Mouse (Mus musculus) forebrain, embryonic 15.5 days (tissue): ENCODE results near the gene Rassf3. TPM values are rescaled to one million over a fixed set of nuclear protein-coding genes. Genes with fewer than 3 reads are reported as not detected.
A peak's percentile ranks its signal among the peaks of the same experiment; 100 is the strongest.

Experiments
- ATAC-seq: fragments of 200-750 bp; cut with Nextera tagmentation; replicated peaks from 2 replicates; pipeline ENCODE4 v1.8.0; 2017; ENCODE audit warnings: mild to moderate bottlenecking, moderate TSS enrichment, moderate library complexity
- H3K27ac ChIP-seq: fragments of 300-500 bp; sonication (generic); replicated peaks from 2 replicates; pipeline ENCODE4 v1.5.1; 2015; ENCODE audit warnings: mild to moderate bottlenecking, inconsistent platforms
- H3K27me3 ChIP-seq: fragments of 300-500 bp; sonication (generic); 2 replicates; pipeline ENCODE4 v1.6.1; 2015; ENCODE audit warnings: inconsistent platforms
- H3K36me3 ChIP-seq: fragments of 300-500 bp; sonication (generic); 2 replicates; pipeline ENCODE4 v1.6.1; 2015; ENCODE audit warnings: mild to moderate bottlenecking, inconsistent platforms
- H3K4me1 ChIP-seq: fragments of 300-500 bp; sonication (generic); 2 replicates; pipeline ENCODE4 v1.6.1; 2015; ENCODE audit warnings: inconsistent platforms
- H3K4me2 ChIP-seq: fragments of 300-500 bp; sonication (generic); replicated peaks from 2 replicates; pipeline ENCODE4 v1.6.1; 2015; ENCODE audit warnings: mild to moderate bottlenecking, inconsistent platforms
- H3K4me3 ChIP-seq: fragments of 300-500 bp; sonication (generic); 2 replicates; pipeline ENCODE4 v1.5.1; 2015; ENCODE audit warnings: mild to moderate bottlenecking, inconsistent platforms
- H3K9ac ChIP-seq: fragments of 300-500 bp; sonication (generic); replicated peaks from 2 replicates; pipeline ENCODE4 v1.6.1; 2015; ENCODE audit warnings: mild to moderate bottlenecking, inconsistent platforms
- H3K9me3 ChIP-seq: fragments of 300-500 bp; sonication (generic); 2 replicates; pipeline ENCODE4 v1.6.1; 2016; ENCODE audit warnings: inconsistent platforms
- whole genome bisulfite sequencing: fragments of 180-500 bp; shearing (Covaris S2); methylation state at CpG from one replicate; pipeline ENCODE4 v1.1.7; 2015; ENCODE audit warnings: mixed read lengths; 5-methylcytosine and 5-hydroxymethylcytosine counted together
- polyA plus RNA-seq: library from polyadenylated mRNA; unstranded; fragments of >200 nt; fragmentation: Nextera tagmentation; extraction: Ambion mirVana; gene quantifications from 2 replicates; pipeline ENCODE4 v1.2.1, GENCODE M21; 2015

Gene Rassf3
- polyA plus RNA-seq, 1 experiment from 2014 or later = 4.2 TPM

DNA sequence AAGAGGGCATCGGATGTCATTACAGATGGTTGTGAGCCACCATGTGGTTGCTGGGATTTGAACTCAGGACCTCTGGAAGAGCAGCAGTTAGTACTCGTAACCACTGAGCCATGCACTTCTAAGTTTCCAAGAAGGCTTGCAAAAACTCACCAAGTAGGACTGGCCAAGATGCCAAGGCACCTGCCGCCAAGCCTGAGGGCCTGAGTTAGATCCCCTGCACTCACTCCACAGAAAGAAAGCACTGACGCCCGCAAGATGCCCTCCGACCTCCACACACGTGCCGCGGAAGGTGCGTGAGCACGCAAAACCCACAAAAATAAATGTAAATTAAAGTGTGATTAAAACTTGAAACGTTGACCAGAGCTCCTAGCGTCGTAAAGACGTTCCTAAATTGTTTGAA is 111.8 kb downstream of the Rassf3 start:
- ATAC-seq = peak; percentile 23; the same call in 1 of the 2 replicates
- Histone ChIP-seq H3K9ac (peak overlapping the region; percentile 87), H3K4me3 (peak overlapping the region; percentile 92), H3K4me1 (peaks cover 26% of the 10 kb centered on the region), H3K9me3 (no peaks in the 10 kb centered on the region), H3K4me2 (peak overlapping the region; percentile 63), H3K27ac (no peak overlapping the region), H3K27me3 (no peaks in the 10 kb centered on the region), H3K36me3 (no peaks in the 10 kb centered on the region)
- 31% methylated on average over 15 of the region's 15 CpGs for WGBS

DNA sequence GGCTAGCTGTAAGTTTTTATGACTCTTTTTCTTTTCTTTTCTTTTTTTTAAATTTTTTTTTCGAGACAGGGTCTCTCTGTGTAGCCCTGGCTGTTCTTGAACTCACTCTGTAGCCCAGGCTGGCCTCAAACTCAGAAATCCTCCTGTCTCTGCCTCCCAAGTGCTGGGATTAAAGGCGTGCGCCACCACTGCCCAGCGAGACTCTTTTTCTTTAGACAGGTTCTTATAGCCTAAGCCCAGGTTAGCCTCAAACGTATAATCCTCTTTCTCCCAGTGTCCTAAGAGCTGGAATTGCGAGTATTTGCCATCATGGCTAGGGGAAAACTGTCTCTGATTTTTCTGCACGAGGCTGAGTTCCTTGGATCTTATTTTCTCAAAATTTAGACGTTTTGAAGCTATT is 112.9 kb downstream of the Rassf3 start:
- 87% methylated on average over 8 of the region's 8 CpGs for WGBS
- Histone ChIP-seq H3K36me3 (no peaks in the 10 kb centered on the region), H3K4me1 (peaks cover 26% of the 10 kb centered on the region), H3K4me3 (no peak overlapping the region), H3K9me3 (no peaks in the 10 kb centered on the region), H3K27me3 (no peaks in the 10 kb centered on the region), H3K4me2 (no peak overlapping the region), H3K27ac (no peak overlapping the region), H3K9ac (no peak overlapping the region)
- no peak for ATAC-seq

DNA sequence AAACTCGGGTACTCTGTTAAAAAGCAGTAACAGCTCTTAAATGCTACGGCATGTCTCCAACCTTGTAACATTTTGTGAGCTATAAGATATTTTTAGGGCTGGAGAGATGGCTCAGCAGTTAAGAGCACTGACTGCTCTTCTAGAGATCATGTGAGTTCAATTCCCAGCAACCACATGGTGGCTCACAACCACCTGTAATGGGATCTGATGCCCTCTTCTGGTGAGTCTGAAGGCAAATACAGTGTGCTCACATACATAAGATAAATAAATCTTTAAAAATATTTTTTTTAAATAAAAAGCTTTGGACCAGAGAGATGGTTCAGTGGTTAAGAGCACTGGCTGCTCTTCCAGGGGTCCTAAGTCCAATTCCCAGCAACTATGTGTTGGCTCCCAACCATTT is 115.8 kb downstream of the Rassf3 start:
- Histone ChIP-seq H3K4me2 (no peak overlapping the region), H3K9me3 (no peaks in the 10 kb centered on the region), H3K4me1 (peaks cover 5% of the 10 kb centered on the region), H3K4me3 (no peak overlapping the region), H3K27me3 (no peaks in the 10 kb centered on the region), H3K9ac (no peak overlapping the region), H3K27ac (no peak overlapping the region), H3K36me3 (no peaks in the 10 kb centered on the region)
- ATAC-seq = no peak
- WGBS = 86% methylated on average over 2 of the region's 2 CpGs

Other genes with a start within 250 kb of the Rassf3 start
- gene Tbc1d30, start 125.1 kb downstream of the Rassf3 start, polyA plus RNA-seq = 8.5 and 9.1 TPM in 2 replicates
- 30.3 and 34.7 TPM in 2 replicates for gene Gns, start 111.3 kb downstream of the Rassf3 start, polyA plus RNA-seq
- gene Tbk1, start 110.4 kb upstream of the Rassf3 start, polyA plus RNA-seq = 35.0 and 36.3 TPM in 2 replicates
- gene Xpot, start 150.0 kb upstream of the Rassf3 start, polyA plus RNA-seq = 37.6 and 38.7 TPM in 2 replicates
- 0.10 and 0.19 TPM in 2 replicates for gene D930020B18Rik, start 165.2 kb upstream of the Rassf3 start, polyA plus RNA-seq